Mouse (Mus musculus) spleen, postnatal 14 days (tissue): ENCODE measurements around the gene Guca2b.

ENCODE experiments used
- DNase-seq, 2 experiments: peaks; one replicate each; pipeline ENCODE4 v3.0.0; 2021 to 2022; ENCODE audit warnings: low spot score in 2 of 2

Gene Guca2b

GRCm38 (mm10) chr4:119658731-119659130 is at the start of gene Guca2b:
TSS of gene Guca2b (minus strand) at chr4:119658954.
- no peak for DNase-seq

GRCm38 (mm10) chr4:119707751-119708150 is 49.0 kb upstream of the Guca2b start:
- DNase-seq = no peak

GRCm38 (mm10) chr4:119707326-119707725 is 48.6 kb upstream of the Guca2b start:
- no peak for DNase-seq

GRCm38 (mm10) chr4:119703965-119704364 is 45.2 kb upstream of the Guca2b start:
- DNase-seq = no peak

GRCm38 (mm10) chr4:119701269-119701954 is 42.7 kb upstream of the Guca2b start:
- no peak for DNase-seq

- no peak for DNase-seq
These were observed 39.6 kb upstream of the Guca2b start for GRCm38 (mm10) chr4:119698339-119698738.

GRCm38 (mm10) chr4:119685746-119686145 is 27.0 kb upstream of the Guca2b start:
- no peak for DNase-seq

GRCm38 (mm10) chr4:119682596-119682995 is 23.8 kb upstream of the Guca2b start:
- no peak for DNase-seq

- DNase-seq = no peak
These were observed 13.9 kb upstream of the Guca2b start for GRCm38 (mm10) chr4:119672685-119673084.

GRCm38 (mm10) chr4:119671164-119671563 is 12.4 kb upstream of the Guca2b start:
- DNase-seq = no peak

- DNase-seq = no peak
These were observed 12.0 kb upstream of the Guca2b start for GRCm38 (mm10) chr4:119670736-119671135.

GRCm38 (mm10) chr4:119670210-119670555 is 11.4 kb upstream of the Guca2b start:
- no peak for DNase-seq

GRCm38 (mm10) chr4:119669356-119670209 is 10.8 kb upstream of the Guca2b start:
- peak; percentile 17 to 36 for DNase-seq

- DNase-seq = no peak
These were observed 9.8 kb upstream of the Guca2b start for GRCm38 (mm10) chr4:119668596-119668995.

- no peak for DNase-seq
These were observed 9.4 kb upstream of the Guca2b start for GRCm38 (mm10) chr4:119668185-119668584.

- peak in 1 of 2 experiments; percentile 25 for DNase-seq
These were observed 8.7 kb upstream of the Guca2b start for GRCm38 (mm10) chr4:119667454-119667853.

- DNase-seq = no peak
These were observed 7.4 kb upstream of the Guca2b start for GRCm38 (mm10) chr4:119666116-119666515.

GRCm38 (mm10) chr4:119665166-119665565 is 6.4 kb upstream of the Guca2b start:
- DNase-seq = no peak

GRCm38 (mm10) chr4:119663409-119664095 is 4.8 kb upstream of the Guca2b start:
- no peak for DNase-seq

- DNase-seq = no peak
These were observed 4.2 kb upstream of the Guca2b start for GRCm38 (mm10) chr4:119662976-119663375.

- no peak for DNase-seq
These were observed 3.4 kb upstream of the Guca2b start for GRCm38 (mm10) chr4:119662151-119662550.

- DNase-seq = no peak
These were observed 1.3 kb upstream of the Guca2b start for GRCm38 (mm10) chr4:119660007-119660406.
